Mouse (Mus musculus) mouse trophoblast stem cell (cell line): Measurements from ENCODE around the gene Tmem139.

Source experiments
- in situ Hi-C, 2 experiments: fragments of 300-500 bp; cut with MseI, MboI; formaldehyde crosslinking; loops; 2 replicates in 1 of 2; 3 replicates in 1 of 2; pipeline ENCODE4 v1.15.1; 2025

The Tmem139 gene

GRCm38 (mm10) chr6:42270817-42271216 is 9.0 kb downstream of the Tmem139 start:
- in situ Hi-C loops = no loop called here

- in situ Hi-C loops = loop anchor here in 1 of 2 experiments (25.0 kb wide), 1 partner anchor 311 kb away; the partner anchor contains the start of gene Tcaf3
These were observed 14.4 kb downstream of the Tmem139 start for GRCm38 (mm10) chr6:42276151-42276550.

- in situ Hi-C loops = loop anchor here in 1 of 2 experiments (25.0 kb wide), 1 partner anchor 304 kb away; the partner anchor contains the start of gene Tcaf3
These were observed 21.2 kb downstream of the Tmem139 start for GRCm38 (mm10) chr6:42282865-42283528.

GRCm38 (mm10) chr6:42286448-42286847 is 24.7 kb downstream of the Tmem139 start, which contains the start of gene Clcn1:
Gene Clcn1, plus strand, starts transcription at chr6:42286685.
- in situ Hi-C loops = loop anchor here in 1 of 2 experiments (25.0 kb wide), 1 partner anchor 301 kb away; the partner anchor contains the start of gene Tcaf3

- in situ Hi-C loops = loop anchor here in 1 of 2 experiments (25.0 kb wide), 1 partner anchor 300 kb away; the partner anchor contains the start of gene Tcaf3
These were observed 25.8 kb downstream of the Tmem139 start for GRCm38 (mm10) chr6:42287562-42287961.

- in situ Hi-C loops = loop anchor here in 1 of 2 experiments (25.0 kb wide), 1 partner anchor 294 kb away; the partner anchor contains the start of gene Tcaf3
These were observed 31.6 kb downstream of the Tmem139 start for GRCm38 (mm10) chr6:42293327-42293726.

GRCm38 (mm10) chr6:42295549-42296094 is 33.9 kb downstream of the Tmem139 start:
- in situ Hi-C loops = loop anchor here in 1 of 2 experiments (25.0 kb wide), 1 partner anchor 292 kb away; the partner anchor contains the start of gene Tcaf3

- in situ Hi-C loops = loop anchor here in 1 of 2 experiments (25.0 kb wide), 1 partner anchor 288 kb away; the partner anchor contains the start of gene Tcaf3
These were observed 37.6 kb downstream of the Tmem139 start for GRCm38 (mm10) chr6:42299362-42299761.

- in situ Hi-C loops = no loop called here
These were observed 48.1 kb downstream of the Tmem139 start for GRCm38 (mm10) chr6:42309816-42310378.

- in situ Hi-C loops = no loop called here
These were observed 48.8 kb downstream of the Tmem139 start for GRCm38 (mm10) chr6:42310427-42311053.
